Mouse (Mus musculus) liver, embryonic 14.5 days (tissue): ENCODE measurements around the gene Rhbdd2. TPM values are rescaled to one million over a fixed set of nuclear protein-coding genes. Genes with fewer than 3 reads are reported as not detected.

Source experiments
- ATAC-seq: fragments of 200-750 bp; cut with Nextera tagmentation; 2 replicates; pipeline ENCODE4 v1.8.0; 2017; ENCODE audit warnings: moderate number of reproducible peaks, mild to moderate bottlenecking, moderate library complexity; ENCODE audit not compliant: insufficient read depth
- DNase-seq, 3 experiments: peaks; one replicate each; pipeline ENCODE4 v3.0.0-alpha.2; 2012 to 2013; ENCODE audit warnings: low read depth in 3 of 3, low spot score in 3 of 3
- H3K27ac ChIP-seq: fragments of 300-500 bp; sonication (generic); 2 replicates; pipeline ENCODE4 v1.5.1; 2014; ENCODE audit warnings: moderate library complexity, mild to moderate bottlenecking, control low read depth, inconsistent platforms
- H3K27me3 ChIP-seq: fragments of 300-500 bp; sonication (generic); 2 replicates; pipeline ENCODE4 v1.6.1; 2014; ENCODE audit warnings: mild to moderate bottlenecking, low read length, moderate library complexity; ENCODE audit not compliant: control insufficient read depth, insufficient read depth
- H3K36me3 ChIP-seq: fragments of 300-500 bp; sonication (generic); replicated peaks from 2 replicates; pipeline ENCODE4 v1.6.1; 2014; ENCODE audit warnings: low read depth; ENCODE audit not compliant: control insufficient read depth, insufficient read depth
- H3K4me1 ChIP-seq, 2 experiments: fragments of 200-500 bp in 1 of 2; fragments of 300-500 bp in 1 of 2; sonication (generic) in 1 of 2; replicated peaks; 2 replicates each; pipeline ENCODE4 v1.6.1; 2012 to 2014; ENCODE audit warnings: antibody characterized with exemption in 1 of 2, inconsistent platforms in 1 of 2, low read length in 1 of 2; ENCODE audit not compliant: control insufficient read depth in 2 of 2, insufficient read depth in 2 of 2
- H3K4me2 ChIP-seq: fragments of 300-500 bp; sonication (generic); 2 replicates; pipeline ENCODE4 v1.6.1; 2014; ENCODE audit warnings: low read depth, mild to moderate bottlenecking, control low read depth, moderate library complexity
- H3K4me3 ChIP-seq, 2 experiments: fragments of 200-500 bp in 1 of 2; fragments of 300-500 bp in 1 of 2; sonication (generic) in 1 of 2; 2 replicates each; pipeline ENCODE4 v1.5.1; 2012 to 2014; ENCODE audit warnings: low read depth in 2 of 2, low read length in 2 of 2, mild to moderate bottlenecking in 2 of 2, control low read depth in 1 of 2, inconsistent platforms in 1 of 2, moderate library complexity in 1 of 2; ENCODE audit not compliant: insufficient read depth in 1 of 2
- H3K9ac ChIP-seq: fragments of 300-500 bp; sonication (generic); replicated peaks from 2 replicates; pipeline ENCODE4 v1.6.1; 2014; ENCODE audit warnings: mild to moderate bottlenecking, control low read depth, moderate library complexity
- H3K9me3 ChIP-seq: fragments of 300-500 bp; sonication (generic); 2 replicates; pipeline ENCODE4 v1.6.1; 2016; ENCODE audit warnings: low read length, mixed read lengths; ENCODE audit not compliant: control insufficient read depth
- CTCF ChIP-seq: IDR thresholded peaks from 2 replicates; pipeline ENCODE4 v1.5.1; 2016; ENCODE audit warnings: antibody characterized with exemption, low read depth, control low read depth
- EP300 ChIP-seq: IDR thresholded peaks from 2 replicates; pipeline ENCODE4 v1.6.1; 2016; ENCODE audit warnings: antibody characterized with exemption, low read depth
- WGBS: fragments of 180-500 bp; shearing (Covaris S2); extraction: QIAGEN DNeasy Blood & Tissue Kit; methylation state at CpG from one replicate; pipeline ENCODE4 v1.1.7; 2014; ENCODE audit not compliant: insufficient replicate concordance; 5-methylcytosine and 5-hydroxymethylcytosine counted together
- polyA plus RNA-seq, 2 experiments: library from polyadenylated mRNA; depleted of rRNA in 1 of 2; stranded (reverse) in 1 of 2; unstranded in 1 of 2; fragments of >200 nt; fragmentation: Nextera tagmentation in 1 of 2; extraction: Ambion mirVana in 1 of 2; gene quantifications; 2 replicates each; pipeline versions ENCODE4 v1.2.1 to v1.2.3; 2012 to 2014

The Rhbdd2 gene
- polyA plus RNA-seq, 2 experiments = 4.1 to 8.3 TPM

DNA sequence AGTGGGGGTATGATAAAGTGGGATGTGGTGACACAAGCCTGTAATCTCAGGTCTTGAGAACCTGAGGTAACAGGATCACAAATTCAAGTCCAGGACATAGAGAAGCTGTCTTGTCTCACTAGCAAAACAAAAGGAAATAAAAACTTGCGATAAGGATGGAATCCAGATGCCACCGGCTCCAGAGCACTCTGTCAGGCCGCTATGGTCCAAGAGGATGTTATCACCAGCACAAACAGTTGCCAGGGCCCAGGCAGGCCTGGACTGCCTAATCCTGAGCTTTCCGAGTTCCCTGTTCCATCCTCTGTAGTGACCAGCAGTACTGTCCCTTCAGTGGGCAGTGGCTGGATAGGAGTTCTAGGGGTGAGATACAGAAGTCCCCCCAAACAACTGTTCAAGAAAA lies 27.5 kb downstream of the Rhbdd2 start:
- 0 out of 4 replicates have a peak, but pooled peaks cover 0 to 2% of the 10 kb centered on the region in 2 experiments for H3K4me1 ChIP-seq
- H3K27me3 ChIP-seq = no peaks in the 10 kb centered on the region
- DNase-seq (no peak), ATAC-seq (no peak)
- H3K4me3 ChIP-seq = no peak overlapping the region
- H3K27ac ChIP-seq = no peak overlapping the region
- TF ChIP-seq EP300 = no peak
- no peak for TF ChIP-seq CTCF
- 40% methylated on average over 4 of the region's 4 CpGs for WGBS
- no peak overlapping the region for H3K9ac ChIP-seq
- H3K4me2 ChIP-seq = no peak overlapping the region
- H3K9me3 ChIP-seq = no peaks in the 10 kb centered on the region
- H3K36me3 ChIP-seq = no peaks in the 10 kb centered on the region

GRCm38 (mm10) chr5:135660535-135660934 lies 28.1 kb downstream of the Rhbdd2 start:
- no peak overlapping the region for H3K27ac ChIP-seq
- H3K36me3 ChIP-seq = no peaks in the 10 kb centered on the region
- H3K4me1 ChIP-seq = 0 out of 4 replicates have a peak, but pooled peaks cover 0 to 2% of the 10 kb centered on the region in 2 experiments
- 65% methylated on average over 7 of the region's 7 CpGs for WGBS
- H3K4me3 ChIP-seq = no peak overlapping the region
- no peaks in the 10 kb centered on the region for H3K9me3 ChIP-seq
- TF ChIP-seq EP300 (no peak), CTCF (no peak)
- ATAC-seq = no peak
- DNase-seq = no peak
- no peak overlapping the region for H3K9ac ChIP-seq
- H3K27me3 ChIP-seq = no peaks in the 10 kb centered on the region
- H3K4me2 ChIP-seq = no peak overlapping the region

DNA sequence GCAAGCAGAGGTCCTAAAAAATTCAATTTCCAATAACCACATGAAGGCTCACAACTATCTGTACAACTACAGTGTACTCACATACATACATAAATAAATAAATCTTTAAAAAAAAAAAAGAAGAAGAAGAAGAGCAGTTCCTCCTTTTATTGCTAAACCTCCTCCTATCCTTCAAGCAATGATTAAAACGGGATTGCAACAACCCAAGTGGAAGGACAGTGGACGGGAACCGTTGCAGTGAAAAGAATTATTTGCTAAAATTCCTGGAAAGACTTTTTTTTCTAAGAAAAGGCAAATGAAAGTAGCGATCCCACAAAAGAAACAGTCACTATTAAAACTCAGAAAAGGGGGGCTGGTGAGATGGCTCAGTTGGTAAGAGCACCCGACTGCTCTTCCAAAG lies 34.5 kb downstream of the Rhbdd2 start:
- no peaks in the 10 kb centered on the region for H3K9me3 ChIP-seq
- no peaks in the 10 kb centered on the region for H3K4me1 ChIP-seq
- no peak overlapping the region for H3K27ac ChIP-seq
- no peak overlapping the region for H3K4me3 ChIP-seq
- TF ChIP-seq EP300 (no peak), CTCF (no peak)
- 41% methylated on average over 5 of the region's 5 CpGs for WGBS
- no peak for ATAC-seq
- H3K27me3 ChIP-seq = no peaks in the 10 kb centered on the region
- H3K4me2 ChIP-seq = no peak overlapping the region
- no peak for DNase-seq
- H3K36me3 ChIP-seq = no peaks in the 10 kb centered on the region
- H3K9ac ChIP-seq = no peak overlapping the region

DNA sequence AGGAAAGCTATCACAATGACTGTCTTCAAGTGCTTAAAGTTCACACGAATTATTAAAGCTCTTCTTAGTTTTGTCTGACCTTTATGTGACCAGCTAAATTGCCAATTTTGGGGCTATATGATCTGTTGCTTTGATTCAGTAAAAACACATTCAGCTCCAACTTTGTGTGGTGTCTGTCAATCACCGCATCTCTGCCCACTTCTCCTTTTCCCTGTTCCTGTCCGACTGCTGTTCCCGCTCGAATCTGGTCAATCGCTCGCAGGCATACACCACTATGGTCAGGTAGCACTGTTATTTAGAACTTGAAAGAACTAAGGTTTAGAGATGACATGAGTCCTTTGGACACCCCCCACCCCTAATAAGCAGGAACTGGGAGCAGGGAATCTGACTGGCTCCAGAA lies 35.7 kb downstream of the Rhbdd2 start:
- no peaks in the 10 kb centered on the region for H3K4me1 ChIP-seq
- ATAC-seq = no peak
- no peak overlapping the region for H3K4me2 ChIP-seq
- no peak for DNase-seq
- H3K9me3 ChIP-seq = no peaks in the 10 kb centered on the region
- TF ChIP-seq EP300 = no peak
- no peak overlapping the region for H3K4me3 ChIP-seq
- H3K27me3 ChIP-seq = no peaks in the 10 kb centered on the region
- H3K9ac ChIP-seq = no peak overlapping the region
- H3K27ac ChIP-seq = no peak overlapping the region
- no peaks in the 10 kb centered on the region for H3K36me3 ChIP-seq
- 29% methylated on average over 7 of the region's 7 CpGs for WGBS

DNA sequence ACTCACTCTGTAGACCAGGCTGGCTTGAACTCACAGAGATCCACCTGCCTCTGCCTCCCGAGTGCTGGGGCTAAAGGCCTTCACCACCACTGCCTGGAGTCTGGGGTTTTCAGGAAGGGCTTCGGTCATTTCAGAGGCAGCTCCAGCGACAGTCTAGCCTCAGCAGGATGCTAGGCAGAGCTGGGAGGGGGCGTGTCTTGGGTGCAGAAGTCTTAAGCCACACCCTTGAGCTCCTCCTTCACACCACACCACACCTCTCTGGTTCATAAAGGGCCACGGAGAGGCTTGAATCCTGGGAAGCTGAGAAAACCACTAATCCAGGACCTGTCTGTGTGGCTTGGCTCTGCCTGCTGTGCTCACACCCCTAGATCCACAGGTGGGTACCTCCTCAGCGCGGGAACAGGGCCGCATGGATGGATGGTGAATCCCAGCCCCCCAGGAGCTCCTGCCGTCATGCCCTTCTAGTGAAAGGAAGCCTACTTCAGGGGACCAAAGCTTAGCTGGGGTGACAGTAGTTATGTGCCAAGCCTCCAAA lies 37.4 kb downstream of the Rhbdd2 start, which contains the start of gene Por:
Gene Por (plus strand): TSS at position 293 of the 535 bp plus-strand sequence.
- 25% methylated on average over 9 of the region's 9 CpGs for WGBS
- H3K4me2 ChIP-seq = no peak within 1 kb of the TSS
- TF ChIP-seq CTCF (no peak), EP300 (no peak)
- DNase-seq (no peak), ATAC-seq (peak; percentile 55; the same call in 1 of the 2 replicates)
- H3K9me3 ChIP-seq = no peaks in the 10 kb centered on the region
- no peaks in the 10 kb centered on the region for H3K36me3 ChIP-seq
- no peak within 1 kb of the TSS for H3K27ac ChIP-seq
- H3K27me3 ChIP-seq = no peaks in the 10 kb centered on the region
- peaks cover 0 to 7% of the 10 kb centered on the region in 2 experiments; a peak in 2 of 4 replicates for H3K4me1 ChIP-seq
- no peak within 1 kb of the TSS for H3K4me3 ChIP-seq
- no peak within 1 kb of the TSS for H3K9ac ChIP-seq
